28 mouse cellular contexts compared by ENCODE assay signal in the genomic region with DNA sequence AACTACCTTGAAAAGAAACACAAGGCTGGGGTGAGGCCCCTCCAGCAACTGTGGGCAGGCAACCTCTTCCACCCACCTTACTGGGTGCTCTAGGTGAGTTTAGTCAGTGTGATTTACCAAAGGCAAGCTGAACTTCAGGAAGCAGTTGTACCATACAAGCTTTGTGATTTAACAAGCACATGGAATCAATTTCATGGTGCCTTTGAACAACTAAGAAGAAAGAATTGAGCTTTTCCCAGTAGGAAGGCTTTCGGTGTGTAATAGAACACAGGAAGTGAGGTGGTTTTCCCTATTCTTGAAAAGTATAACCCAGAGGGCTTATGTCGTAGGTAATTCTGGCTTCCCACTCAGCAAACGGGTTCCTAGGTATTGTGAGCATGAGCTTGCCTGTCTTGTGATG.
DNase-seq lines count a peak whose midpoint lies in the region; ATAC-seq and TF ChIP-seq lines count a peak whose summit lies in the region.
"Had no signal": no experiment of that assay in that cellular context is flagged by ENCODE, and none has a peak within 500 bp of the region (broad histone marks: within the 10 kb centered on the region; RNA-seq: fewer than 3 reads in every experiment).

No protein-coding gene starts in this region.

- no peak overlapping the region for H3K9ac ChIP-seq in embryonic facial prominence, embryonic 11.5 days (replicated peaks; ENCODE audit: low read length)
- H3K9ac ChIP-seq in embryonic facial prominence, embryonic 14.5 days (ENCODE audit: low read depth, low read length) = no peak overlapping the region
- no peak overlapping the region for H3K9ac ChIP-seq in liver, postnatal 0 days (replicated peaks)
- H3K9ac ChIP-seq: embryonic facial prominence, embryonic 13.5 days; forebrain, postnatal 0 days; heart, embryonic 13.5 days; hindbrain, embryonic 12.5 days; hindbrain, embryonic 15.5 days; intestine, embryonic 15.5 days had no signal

- DNase-seq in embryonic facial prominence, embryonic 11.5 days (ENCODE audit: low spot score) = peak; percentile 64
- DNase-seq in embryonic facial prominence, embryonic 10.5 days (ENCODE audit: low spot score) = no peak
- peak; percentile 12 for DNase-seq in embryonic facial prominence, embryonic 14.5 days (ENCODE audit: low spot score)
- DNase-seq in hindlimb bud, embryonic 11.5 days (ENCODE audit: extremely low spot score, low read depth, low spot score) = peak; percentile 37
- DNase-seq in retina, postnatal 1 day = no peak
- no peak for DNase-seq in liver, postnatal 0 days
- DNase-seq: adrenal gland, adult 2 months; adrenal gland, postnatal 14 days; B cell, adult 2 months; cerebellum, adult 11 months; cerebellum, adult 2 months; cerebellum, adult 9-11 months; cerebellum, postnatal 25 days; forebrain, postnatal 0 days; gastrocnemius, postnatal 25 days; heart, adult 2 months; heart, postnatal 14 days; kidney, adult 11 months had no signal

- WGBS in embryonic facial prominence, embryonic 11.5 days = 33% methylated on average over 3 of the region's 3 CpGs
- WGBS in embryonic facial prominence, embryonic 10.5 days = 46% methylated on average over 3 of the region's 3 CpGs
- WGBS in embryonic facial prominence, embryonic 14.5 days = 23% methylated on average over 3 of the region's 3 CpGs
- 65% methylated on average over 3 of the region's 3 CpGs for WGBS in liver, postnatal 0 days (ENCODE audit: insufficient replicate concordance)

- H3K27me3 ChIP-seq in embryonic facial prominence, embryonic 11.5 days (ENCODE audit: control insufficient read depth, insufficient read depth, low read length) = no peaks in the 10 kb centered on the region
- no peaks in the 10 kb centered on the region for H3K27me3 ChIP-seq in embryonic facial prominence, embryonic 10.5 days (replicated peaks; ENCODE audit: low read depth, poor library complexity, severe bottlenecking)
- H3K27me3 ChIP-seq in embryonic facial prominence, embryonic 14.5 days (replicated peaks; ENCODE audit: control insufficient read depth, insufficient read depth, low read length) = no peaks in the 10 kb centered on the region
- H3K27me3 ChIP-seq in liver, postnatal 0 days (ENCODE audit: insufficient read depth, low read length) = no peaks in the 10 kb centered on the region
- H3K27me3 ChIP-seq: CH12.LX; heart, embryonic 13.5 days; hindbrain, embryonic 12.5 days; hindbrain, embryonic 15.5 days; intestine, embryonic 15.5 days had no signal

- H3K27ac ChIP-seq in embryonic facial prominence, embryonic 11.5 days (replicated peaks; ENCODE audit: low read depth, low read length) = no peak overlapping the region
- no peak overlapping the region for H3K27ac ChIP-seq in embryonic facial prominence, embryonic 10.5 days (replicated peaks)
- H3K27ac ChIP-seq in embryonic facial prominence, embryonic 14.5 days (replicated peaks; ENCODE audit: low read depth, low read length) = no peak overlapping the region
- H3K27ac ChIP-seq in liver, postnatal 0 days (ENCODE audit: low read depth) = no peak overlapping the region
- H3K27ac ChIP-seq: embryonic facial prominence, embryonic 13.5 days; forebrain, embryonic 10.5 days; heart, adult 2 months; heart, embryonic 10.5 days; heart, embryonic 13.5 days; hindbrain, embryonic 12.5 days; hindbrain, embryonic 15.5 days; intestine, embryonic 15.5 days had no signal

- H3K9me3 ChIP-seq in embryonic facial prominence, embryonic 11.5 days (replicated peaks; ENCODE audit: control insufficient read depth, low read length) = no peaks in the 10 kb centered on the region
- no peaks in the 10 kb centered on the region for H3K9me3 ChIP-seq in embryonic facial prominence, embryonic 10.5 days
- H3K9me3 ChIP-seq in embryonic facial prominence, embryonic 14.5 days (ENCODE audit: control insufficient read depth, low read length) = no peaks in the 10 kb centered on the region
- H3K9me3 ChIP-seq in liver, postnatal 0 days (ENCODE audit: low read length) = no peaks in the 10 kb centered on the region
- H3K9me3 ChIP-seq: embryonic facial prominence, embryonic 13.5 days; forebrain, embryonic 10.5 days; G1E; heart, embryonic 10.5 days; heart, embryonic 13.5 days; hindbrain, embryonic 12.5 days; hindbrain, embryonic 15.5 days; intestine, embryonic 15.5 days had no signal

- TF ChIP-seq CTCF in liver, postnatal 0 days (IDR thresholded peaks at IDR 0.05; ENCODE audit: low read depth) = no peak

- no peak for ATAC-seq in embryonic facial prominence, embryonic 11.5 days (replicated peaks; ENCODE audit: insufficient number of reproducible peaks, low FRiP score, low TSS enrichment, low read depth)
- no peak for ATAC-seq in embryonic facial prominence, embryonic 14.5 days (ENCODE audit: low read depth)
- ATAC-seq in liver, postnatal 0 days = no peak
- ATAC-seq: forebrain, embryonic 14.5 days; forebrain, postnatal 0 days; intestine, embryonic 15.5 days had no signal

- no peak for TF ChIP-seq EP300 in liver, postnatal 0 days (IDR thresholded peaks at IDR 0.05; ENCODE audit: low read depth)

- no peak overlapping the region for H3K4me2 ChIP-seq in embryonic facial prominence, embryonic 11.5 days (ENCODE audit: low read depth, low read length)
- H3K4me2 ChIP-seq in embryonic facial prominence, embryonic 14.5 days (ENCODE audit: low read depth, low read length) = no peak overlapping the region
- H3K4me2 ChIP-seq in liver, postnatal 0 days (ENCODE audit: low read depth, low read length) = no peak overlapping the region
- H3K4me2 ChIP-seq: embryonic facial prominence, embryonic 13.5 days; heart, embryonic 13.5 days; hindbrain, embryonic 12.5 days; hindbrain, embryonic 15.5 days; intestine, embryonic 15.5 days had no signal

- H3K4me1 ChIP-seq in embryonic facial prominence, embryonic 11.5 days (ENCODE audit: control insufficient read depth, insufficient read depth, low read length) = no peaks in the 10 kb centered on the region
- peaks cover 7% of the 10 kb centered on the region; the same call in 1 of the 2 replicates for H3K4me1 ChIP-seq in embryonic facial prominence, embryonic 10.5 days
- no peaks in the 10 kb centered on the region for H3K4me1 ChIP-seq in embryonic facial prominence, embryonic 14.5 days (ENCODE audit: control insufficient read depth, insufficient read depth, low read length)
- no peaks in the 10 kb centered on the region for H3K4me1 ChIP-seq in liver, postnatal 0 days (ENCODE audit: insufficient read depth)
- H3K4me1 ChIP-seq: hindbrain, embryonic 12.5 days; hindbrain, embryonic 15.5 days; intestine, embryonic 15.5 days had no signal

- no peaks in the 10 kb centered on the region for H3K36me3 ChIP-seq in embryonic facial prominence, embryonic 11.5 days (replicated peaks; ENCODE audit: control insufficient read depth, insufficient read depth, low read depth, low read length)
- no peaks in the 10 kb centered on the region for H3K36me3 ChIP-seq in embryonic facial prominence, embryonic 10.5 days (replicated peaks)
- H3K36me3 ChIP-seq in embryonic facial prominence, embryonic 14.5 days (ENCODE audit: control insufficient read depth, insufficient read depth, low read length) = no peaks in the 10 kb centered on the region
- no peaks in the 10 kb centered on the region for H3K36me3 ChIP-seq in liver, postnatal 0 days (replicated peaks; ENCODE audit: insufficient read depth, low read length)
- H3K36me3 ChIP-seq: embryonic facial prominence, embryonic 13.5 days; forebrain, embryonic 10.5 days; G1E; heart, embryonic 10.5 days; heart, embryonic 13.5 days; hindbrain, embryonic 12.5 days; hindbrain, embryonic 15.5 days; intestine, embryonic 15.5 days had no signal

- no peak overlapping the region for H3K4me3 ChIP-seq in embryonic facial prominence, embryonic 11.5 days (ENCODE audit: low read depth, low read length)
- no peak overlapping the region for H3K4me3 ChIP-seq in embryonic facial prominence, embryonic 10.5 days
- no peak overlapping the region for H3K4me3 ChIP-seq in embryonic facial prominence, embryonic 14.5 days (ENCODE audit: low read depth, low read length)
- no peak overlapping the region for H3K4me3 ChIP-seq in liver, postnatal 0 days (ENCODE audit: low read depth, low read length)
- H3K4me3 ChIP-seq: embryonic facial prominence, embryonic 13.5 days; forebrain, embryonic 10.5 days; heart, adult 2 months; heart, embryonic 10.5 days; heart, embryonic 13.5 days; hindbrain, embryonic 12.5 days; hindbrain, embryonic 15.5 days; intestine, embryonic 15.5 days had no signal

Comparison
In these comparisons a context has a peak if more than half of its experiments do, and no peak if none do; other contexts are left out.
1. DNase-seq: peak in embryonic facial prominence, embryonic 11.5 days (single experiment), embryonic facial prominence, embryonic 14.5 days (single experiment) and hindlimb bud, embryonic 11.5 days (single experiment); none in embryonic facial prominence, embryonic 10.5 days (single experiment), retina, postnatal 1 day (single experiment) and liver, postnatal 0 days (single experiment).